Mouse (Mus musculus): Measurements from ENCODE around the gene 1700001O22Rik.

The 1700001O22Rik gene

DNA sequence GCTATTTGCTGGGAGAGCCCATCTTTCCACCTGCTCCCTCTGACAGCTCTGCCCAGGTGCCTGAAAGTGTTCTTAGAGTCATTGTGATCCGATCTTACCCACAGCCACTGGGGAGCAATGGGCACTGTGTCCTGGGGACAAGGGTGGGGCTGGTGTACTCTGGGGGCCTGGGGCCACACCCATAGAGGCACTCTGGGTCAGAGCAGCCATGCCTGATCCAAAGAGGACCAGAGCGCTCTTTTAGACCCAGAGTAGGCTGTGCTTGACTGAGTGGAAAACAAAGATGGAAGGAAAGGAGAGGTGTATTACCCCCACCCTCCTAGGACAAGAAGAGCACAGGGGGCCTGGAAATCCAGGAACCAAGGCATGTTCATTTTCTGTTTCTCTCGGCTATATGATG is at the start of gene 1700001O22Rik:
Gene 1700001O22Rik, minus strand, starts transcription at position 58 of the 400 bp plus-strand sequence.
- DNase-seq (ENCODE audit: low spot score in 2 of 2), result no peak

DNA sequence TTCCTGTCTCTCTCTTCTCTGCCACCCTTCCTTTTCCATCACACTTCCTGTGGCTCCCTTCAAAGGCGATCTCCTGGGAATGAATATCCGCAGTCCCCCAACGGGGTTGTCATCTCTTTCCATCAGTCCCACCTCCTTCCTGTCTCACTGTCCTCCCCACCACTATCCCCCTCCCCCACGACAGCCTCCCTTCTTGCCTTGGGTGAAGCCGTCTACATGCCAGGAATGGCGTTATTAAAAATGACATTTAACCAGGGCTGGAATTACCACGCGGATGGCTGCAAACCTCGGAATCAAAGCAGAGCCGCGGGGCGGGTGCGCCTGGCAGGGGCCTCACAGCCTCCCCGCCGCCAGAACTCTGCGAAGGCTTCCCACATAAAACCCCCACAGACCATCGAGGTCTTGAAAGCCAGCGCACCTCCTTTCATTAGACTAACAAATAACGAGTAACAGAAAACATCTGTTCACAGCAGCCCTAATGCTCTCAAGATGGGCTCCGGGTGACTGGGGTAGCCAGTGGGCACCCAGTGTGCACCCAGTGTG is 49.4 kb upstream of the 1700001O22Rik start:
- DNase-seq (ENCODE audit: low spot score in 2 of 2), result no peak

DNA sequence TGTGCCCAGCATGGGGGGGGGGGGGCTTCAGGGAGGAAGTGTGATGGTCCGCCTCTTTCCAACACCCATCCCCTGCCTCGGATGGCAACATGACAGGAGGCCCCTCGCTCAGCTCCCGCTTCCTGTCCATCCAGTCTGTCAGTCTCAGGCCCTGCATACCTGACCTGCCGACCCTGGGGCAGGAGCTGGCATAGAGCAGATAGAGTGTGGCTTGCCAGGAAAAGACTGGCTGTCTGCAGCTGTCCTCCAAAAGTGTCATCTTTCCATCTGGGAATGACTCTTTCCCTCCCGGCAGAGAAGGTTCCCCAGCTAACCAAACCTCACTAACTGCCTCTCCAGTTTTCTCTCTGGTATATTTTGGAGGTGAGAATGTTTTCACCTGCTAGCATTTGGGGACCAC is 47.1 kb upstream of the 1700001O22Rik start:
- no peak for DNase-seq (ENCODE audit: low spot score in 2 of 2)

DNA sequence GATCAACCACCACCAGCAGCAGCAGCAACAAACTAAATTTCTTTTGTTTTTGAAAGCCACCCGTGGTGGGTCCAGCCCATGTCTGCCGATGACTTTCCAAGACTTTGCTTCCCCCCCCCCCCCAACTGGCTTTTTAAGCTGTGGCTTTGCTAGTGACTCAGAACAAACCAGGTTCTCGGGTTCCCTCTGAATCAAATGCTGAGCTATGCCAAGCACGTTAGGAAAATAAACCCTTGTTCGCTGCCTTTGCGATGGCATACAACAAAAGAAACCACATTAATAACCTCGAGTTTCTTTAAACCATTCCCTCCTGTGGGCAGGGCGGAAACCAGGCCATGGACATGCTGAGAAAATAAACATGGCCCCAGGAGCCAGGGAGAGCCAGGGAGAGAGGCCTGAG is 44.7 kb upstream of the 1700001O22Rik start:
- DNase-seq (ENCODE audit: low spot score in 2 of 2), result no peak

DNA sequence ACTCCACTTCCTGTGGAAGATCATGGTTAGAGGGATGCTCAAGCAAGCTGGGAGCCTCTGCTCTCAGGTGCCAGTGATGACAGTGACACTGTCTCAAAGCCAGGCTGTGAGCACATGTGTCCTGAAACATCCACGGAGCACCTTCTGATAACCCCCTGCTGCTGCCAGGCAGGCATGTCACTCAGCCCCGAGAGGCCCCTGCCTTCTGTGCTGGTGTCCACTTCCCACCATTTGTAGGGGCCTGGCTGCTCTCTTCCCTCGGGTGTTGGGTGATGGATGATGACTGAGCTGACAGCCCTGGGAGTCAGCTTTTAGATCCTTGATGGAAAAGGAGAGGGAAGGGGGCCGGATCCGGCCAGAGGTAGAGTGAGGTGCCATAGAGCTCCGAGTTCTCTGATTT is 43.3 kb upstream of the 1700001O22Rik start:
- DNase-seq (ENCODE audit: low spot score in 2 of 2), result no peak

DNA sequence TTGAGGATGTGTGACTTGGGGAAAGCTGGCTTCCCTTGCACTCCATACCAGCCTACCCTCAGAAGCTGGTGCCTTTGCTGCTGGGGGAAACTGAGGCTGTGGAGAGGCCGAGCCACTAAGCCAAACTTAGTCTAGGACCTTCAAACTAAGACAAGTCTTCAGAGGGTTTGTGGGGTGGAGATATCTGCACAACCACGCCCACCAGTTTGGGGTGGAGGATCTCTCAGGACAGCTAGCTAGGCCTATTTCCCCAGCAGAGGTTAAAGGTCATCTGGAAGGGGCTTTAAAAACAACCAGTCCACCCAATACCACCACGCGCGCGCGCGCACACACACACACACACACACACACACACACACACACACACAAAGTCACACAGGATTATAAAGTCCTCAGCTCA is 42.8 kb upstream of the 1700001O22Rik start:
- no peak for DNase-seq (ENCODE audit: low spot score in 2 of 2)

DNA sequence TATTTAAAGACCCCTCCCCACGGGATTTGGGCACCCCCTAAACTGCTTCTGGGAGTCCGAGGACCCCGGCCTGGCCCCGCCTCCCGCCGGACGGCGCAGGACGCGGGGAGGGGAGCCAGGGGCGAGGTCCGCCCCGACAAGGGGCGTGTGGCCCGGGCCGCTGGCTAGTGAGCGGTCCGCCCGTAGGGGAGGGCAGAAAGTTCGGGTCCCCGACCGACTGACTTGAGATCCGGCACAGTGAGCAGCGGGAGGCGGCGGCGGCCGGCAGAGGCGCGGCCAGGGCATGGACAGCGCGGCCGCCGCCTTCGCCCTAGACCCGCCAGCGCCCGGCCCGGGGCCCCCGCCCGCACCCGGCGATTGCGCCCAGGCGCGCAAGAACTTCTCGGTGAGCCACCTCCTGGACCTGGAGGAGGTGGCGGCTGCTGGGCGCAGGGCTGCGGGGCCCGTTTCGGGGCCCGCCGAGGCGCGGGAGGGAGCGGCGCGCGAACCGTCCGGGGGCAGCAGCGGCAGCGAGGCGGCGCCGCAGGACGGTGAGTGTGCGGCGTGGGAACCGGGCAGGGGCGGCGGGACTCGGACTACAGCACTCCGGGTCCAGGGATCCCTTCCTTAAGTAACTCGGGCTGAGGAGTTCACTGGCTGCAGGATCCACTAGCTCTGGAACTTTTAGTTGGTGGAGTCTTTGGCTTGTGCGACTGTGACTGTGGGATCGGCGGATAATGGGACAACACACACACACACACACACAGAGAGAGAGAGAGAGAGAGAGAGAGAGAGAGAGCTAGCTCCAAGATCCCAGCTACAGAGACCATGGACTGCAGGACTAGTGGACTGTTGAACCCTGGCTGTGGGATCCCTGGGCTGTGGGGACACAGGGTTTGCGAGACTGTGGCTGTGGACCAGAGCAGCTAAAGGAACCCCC is 42.0 kb upstream of the 1700001O22Rik start:
- DNase-seq (ENCODE audit: low spot score in 2 of 2), result no peak

DNA sequence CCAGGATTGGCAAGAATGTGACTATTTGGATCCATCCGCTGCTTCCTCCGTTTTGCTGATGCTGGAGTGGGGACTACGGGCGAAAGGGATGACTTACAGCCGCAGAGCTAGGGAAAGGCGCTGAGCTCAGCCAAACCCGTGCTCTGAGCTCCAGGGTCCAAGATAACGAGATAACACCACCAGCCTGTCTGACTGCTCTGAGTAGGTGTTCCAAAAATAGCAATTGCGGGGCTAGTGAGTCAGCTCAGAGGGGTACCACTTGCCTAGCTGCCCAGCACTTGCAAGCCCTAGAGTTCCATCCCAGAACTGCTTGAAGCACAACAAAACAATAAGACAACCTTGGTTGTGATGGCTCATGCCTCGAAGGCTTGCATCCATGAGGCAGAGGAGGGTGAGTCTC is 39.2 kb upstream of the 1700001O22Rik start:
- DNase-seq (ENCODE audit: low spot score in 2 of 2), result no peak

DNA sequence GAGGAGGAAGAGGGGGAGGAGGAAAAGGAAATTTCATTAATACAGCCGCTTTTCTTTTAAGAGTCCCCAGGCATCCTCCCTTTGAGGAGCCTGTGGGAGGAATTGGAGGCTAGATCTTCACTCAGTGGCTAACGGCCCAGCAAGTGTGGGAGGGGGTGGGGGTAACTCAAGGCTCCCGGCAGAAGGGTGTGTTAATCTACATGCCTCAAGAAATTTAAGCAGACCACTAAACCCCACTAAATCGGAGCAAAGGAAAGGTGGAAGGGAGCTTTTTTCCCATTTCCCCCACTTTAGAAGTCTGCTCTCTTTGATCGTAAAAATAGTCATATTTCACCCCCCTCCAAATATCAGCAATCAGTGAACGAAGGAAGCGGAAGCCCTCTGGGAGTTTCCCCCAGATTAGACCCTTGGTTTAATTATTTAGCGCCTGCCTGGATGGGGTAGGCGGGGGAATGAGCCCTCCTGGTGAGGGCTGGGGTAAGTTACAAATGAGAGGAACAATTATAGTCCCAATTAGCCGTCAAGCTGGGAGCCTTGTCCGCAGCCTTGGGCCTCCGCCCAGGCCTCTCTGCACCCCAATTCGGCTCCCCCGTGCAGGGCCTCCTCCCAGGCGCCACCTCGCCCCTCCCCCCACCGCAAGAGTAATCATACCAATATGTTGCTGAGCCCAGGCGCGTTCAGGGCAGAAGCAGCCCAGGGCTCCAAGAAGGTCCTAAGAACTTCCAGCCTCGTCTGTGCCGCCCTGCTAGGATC is 33.0 kb upstream of the 1700001O22Rik start:
- DNase-seq (ENCODE audit: low spot score in 2 of 2), result no peak

DNA sequence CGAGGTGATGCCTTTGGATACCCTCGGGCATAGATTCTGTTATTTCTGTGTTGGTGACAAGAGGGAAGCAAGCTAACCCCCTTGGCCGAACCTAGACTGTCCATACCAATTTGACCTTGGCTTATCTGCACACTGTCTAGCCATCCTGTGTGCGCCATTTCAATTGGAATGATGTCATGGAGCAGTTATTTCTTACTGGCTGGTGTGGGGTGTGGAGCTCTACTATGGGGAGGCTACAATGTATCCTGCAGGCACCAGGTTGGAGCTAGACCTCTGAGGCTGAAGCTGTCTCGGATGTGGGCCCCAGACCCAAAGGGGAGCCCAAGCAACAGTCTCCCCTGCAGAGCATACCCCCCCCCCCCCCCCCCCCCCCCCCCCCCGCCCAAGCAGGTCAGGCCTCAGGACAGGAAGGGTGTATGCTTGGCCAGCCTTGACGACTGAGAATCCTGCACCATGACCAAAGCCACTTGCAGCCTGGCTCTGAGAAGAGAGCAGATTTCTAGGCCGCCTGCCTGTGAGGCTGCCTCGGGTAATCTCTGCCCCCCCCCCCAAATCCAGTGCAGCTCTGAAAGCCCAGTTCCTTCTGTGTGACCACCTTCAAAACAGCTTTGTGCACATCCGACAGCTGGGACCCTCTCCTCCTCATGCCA is 31.0 kb upstream of the 1700001O22Rik start, which contains the start of gene Prrx2:
Gene Prrx2, plus strand, starts transcription at position 600 of the 650 bp plus-strand sequence.
- no peak for DNase-seq (ENCODE audit: low spot score in 2 of 2)

DNA sequence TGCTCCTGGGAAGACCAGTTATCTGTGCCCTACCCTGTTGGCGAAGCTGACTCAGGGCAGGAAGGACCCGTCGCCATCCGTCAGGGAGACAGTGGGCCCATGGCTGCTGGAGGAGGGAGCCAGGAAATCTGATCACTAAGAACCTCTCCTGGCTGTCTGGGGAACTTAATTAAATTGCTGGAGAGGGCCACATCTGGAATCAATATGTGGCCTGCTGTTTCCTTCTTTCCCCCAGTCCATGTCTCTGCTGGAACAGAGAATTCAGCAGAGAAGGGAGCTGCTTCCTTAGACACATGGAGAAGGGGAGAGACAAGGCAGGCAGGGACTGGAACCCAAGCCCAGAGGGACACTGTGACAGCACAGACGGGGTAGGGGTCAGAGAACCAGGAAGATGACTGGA is 30.2 kb upstream of the 1700001O22Rik start:
- no peak for DNase-seq (ENCODE audit: low spot score in 2 of 2)

DNA sequence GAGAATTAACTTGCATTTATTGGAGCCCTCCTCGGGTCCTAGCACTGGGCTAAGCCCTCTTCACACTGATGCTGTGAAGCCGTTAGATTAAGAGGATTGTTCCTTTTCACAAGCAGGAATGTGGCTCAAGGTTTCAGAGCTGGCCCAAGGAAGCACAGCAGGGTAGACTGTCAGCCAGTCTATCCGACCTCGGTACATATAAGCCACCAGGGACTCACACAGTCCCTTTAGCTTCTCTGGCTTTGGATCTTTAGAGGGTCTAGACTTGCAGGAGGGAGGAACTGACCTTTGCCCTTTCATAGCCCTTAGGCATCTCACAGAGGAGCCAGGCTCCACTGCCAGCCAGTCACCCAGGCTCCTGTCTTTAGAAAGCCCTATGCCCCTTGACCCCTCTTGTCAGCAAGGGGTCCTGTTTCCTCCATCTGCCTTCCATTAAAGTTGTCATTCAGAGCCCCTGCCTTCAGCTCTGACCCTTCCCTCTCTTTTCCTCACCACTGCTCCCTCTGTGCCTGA is 26.9 kb upstream of the 1700001O22Rik start, which contains the start of gene Asb6:
Gene Asb6, minus strand, starts transcription at position 51 of the 513 bp plus-strand sequence.
- DNase-seq (ENCODE audit: low spot score in 2 of 2), result no peak

DNA sequence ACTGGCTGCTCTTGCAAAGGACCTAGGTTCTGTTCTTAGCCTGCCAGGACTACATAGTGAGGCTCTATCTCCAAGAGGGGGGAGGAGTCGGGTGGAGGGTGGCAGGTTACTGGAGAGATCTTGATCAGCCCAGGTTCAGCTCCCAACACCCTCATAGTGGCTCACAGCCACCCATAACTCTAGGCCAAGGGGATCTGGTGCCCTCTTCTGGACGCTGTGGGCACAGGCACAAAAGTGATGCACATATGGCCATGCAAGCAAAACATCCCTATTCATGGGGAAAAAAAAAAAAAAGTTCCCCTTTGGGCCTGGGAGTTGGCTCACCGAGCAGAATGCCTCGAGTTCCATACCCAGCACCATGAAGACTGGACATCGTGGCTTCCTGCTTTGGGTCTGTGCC is 25.9 kb upstream of the 1700001O22Rik start:
- no peak for DNase-seq (ENCODE audit: low spot score in 2 of 2)

DNA sequence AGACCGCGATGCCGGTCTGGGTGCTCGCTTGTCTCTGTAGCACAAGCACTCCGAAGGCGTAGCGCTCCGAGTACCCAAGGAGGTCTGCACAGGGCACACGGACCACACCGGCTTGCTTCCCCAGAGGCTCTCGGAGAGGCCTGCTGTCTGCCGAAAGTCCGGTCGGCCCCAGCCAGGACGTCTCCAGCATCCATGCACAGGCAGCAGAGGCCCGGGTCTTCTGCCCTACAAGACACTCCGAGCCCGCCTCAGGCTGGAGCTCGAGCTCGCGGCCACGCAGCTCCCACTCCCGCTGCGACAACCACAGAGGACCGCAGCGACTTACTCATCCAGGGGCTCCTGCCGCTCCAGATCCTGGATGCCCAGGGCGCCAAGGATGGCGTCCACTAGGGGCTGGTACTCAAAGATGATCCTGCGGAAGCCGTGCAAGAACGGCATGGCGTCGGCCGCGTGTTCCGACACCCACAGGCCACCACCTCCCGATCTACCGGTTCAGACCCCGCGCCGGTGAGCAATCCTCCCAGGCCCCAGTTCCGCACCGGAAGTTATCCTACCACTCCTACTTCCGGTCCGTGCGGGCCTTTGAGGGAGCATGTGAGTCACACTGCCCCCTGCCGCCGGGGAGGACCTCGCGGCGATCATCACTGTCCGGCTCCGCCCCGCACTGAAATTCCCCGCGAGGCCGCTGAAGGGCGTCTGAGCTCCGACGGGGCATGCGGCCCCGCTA is 24.5 kb upstream of the 1700001O22Rik start:
- peak; percentile 85 to 91 for DNase-seq (ENCODE audit: low spot score in 2 of 2)

DNA sequence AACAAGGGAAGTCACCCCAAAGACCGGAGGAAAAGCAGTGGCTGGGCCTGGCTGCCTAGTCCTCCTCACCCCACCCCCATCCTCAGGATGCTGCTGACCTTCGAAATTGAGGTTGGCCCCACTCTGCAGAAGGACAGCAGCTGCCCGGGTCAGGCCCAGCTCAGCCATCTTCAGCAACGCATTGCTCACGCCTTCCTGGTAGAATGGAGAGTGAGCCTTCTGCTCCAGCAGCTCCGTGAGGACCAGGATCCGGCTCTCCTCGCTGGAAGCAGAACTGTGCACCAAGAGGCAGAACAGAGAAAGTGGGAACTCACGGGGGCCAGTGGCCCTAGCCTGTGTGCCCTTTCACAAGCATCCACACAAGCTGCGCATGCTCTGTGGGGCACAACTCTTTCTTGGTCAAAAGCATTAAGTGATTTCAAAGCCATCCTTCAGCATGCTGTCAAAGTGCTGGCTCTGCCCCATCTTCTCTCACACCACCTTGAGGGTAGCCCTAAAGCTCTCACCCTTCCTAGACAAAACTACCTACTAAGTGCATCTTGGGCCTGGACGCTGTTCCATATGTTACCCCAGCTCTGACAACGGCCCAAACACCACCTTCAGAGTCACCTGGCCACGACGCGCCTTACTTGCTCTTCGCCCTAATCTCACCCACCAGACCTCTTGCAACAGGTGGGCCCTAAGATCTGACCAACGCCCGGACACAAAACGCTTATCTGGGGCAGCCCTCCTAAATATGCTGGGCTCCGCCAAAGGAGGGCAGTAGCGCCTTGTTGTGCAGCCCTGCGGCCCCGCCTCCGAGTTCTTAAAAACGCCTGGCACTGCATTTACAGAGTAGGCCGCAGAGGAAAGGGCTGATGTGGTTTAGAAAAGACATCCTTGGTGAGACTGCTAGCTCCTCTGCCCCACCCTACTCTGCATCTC is 23.6 kb upstream of the 1700001O22Rik start:
- peak in 1 of 2 experiments; percentile 31 for DNase-seq (ENCODE audit: low spot score in 2 of 2)

DNA sequence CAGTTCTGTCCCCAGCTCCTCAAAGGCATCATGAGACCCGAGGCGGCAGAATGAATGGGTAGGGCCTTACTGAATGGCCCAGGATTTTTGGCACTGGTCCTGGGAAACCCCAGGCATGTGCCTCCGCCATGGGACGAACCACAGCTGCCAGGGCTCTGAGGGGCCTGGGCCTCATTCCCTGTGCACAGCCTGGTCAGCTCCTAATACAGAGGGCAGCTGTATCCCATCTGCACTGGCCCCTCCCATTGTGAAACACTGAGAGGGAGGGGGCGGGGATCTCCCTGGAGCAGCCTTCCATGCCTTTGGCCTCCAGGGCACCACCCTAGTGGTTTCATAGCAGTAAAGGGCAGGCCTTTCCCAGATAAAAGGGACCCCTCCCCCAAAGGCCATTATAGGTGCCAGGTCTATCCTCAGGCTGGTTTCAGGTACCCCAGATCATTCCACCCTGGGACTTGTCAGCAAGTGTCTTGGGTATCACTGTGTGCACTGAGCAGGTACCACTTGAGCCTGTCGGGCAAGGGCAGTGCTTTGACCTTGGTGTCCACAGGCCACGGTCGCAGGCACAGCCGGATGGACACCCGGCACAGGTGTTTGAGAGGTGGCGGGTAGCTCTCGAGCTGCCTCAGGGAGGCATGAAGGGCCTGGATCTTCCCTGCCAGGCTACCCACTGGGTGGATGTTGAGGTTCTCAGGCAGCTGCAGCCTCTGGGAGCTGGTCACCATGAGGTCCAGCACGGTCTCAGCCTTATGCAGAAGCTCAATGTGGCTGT is 20.1 kb upstream of the 1700001O22Rik start:
- DNase-seq (ENCODE audit: low spot score in 2 of 2), result peak; percentile 48 to 55

DNA sequence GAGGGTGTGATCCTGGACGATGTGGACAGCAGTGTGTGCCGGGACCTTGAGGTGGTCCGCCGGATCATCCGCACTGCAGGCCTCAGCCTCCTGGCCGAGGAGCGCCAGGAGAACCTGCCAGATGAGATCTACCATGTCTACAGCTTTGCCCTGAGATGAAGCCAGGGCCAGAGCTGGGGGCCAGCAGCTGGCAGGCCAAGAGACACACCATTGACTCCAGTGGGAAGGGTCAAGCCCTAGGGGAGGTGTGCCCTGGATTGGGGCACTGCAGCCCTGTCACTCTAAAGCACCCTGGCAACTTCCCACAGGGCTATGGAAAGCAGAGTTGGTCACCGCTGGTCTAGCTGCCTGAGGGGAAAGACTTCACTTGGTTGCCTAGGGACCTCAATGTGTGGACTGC is 19.0 kb upstream of the 1700001O22Rik start:
- DNase-seq (ENCODE audit: low spot score in 2 of 2), result no peak

DNA sequence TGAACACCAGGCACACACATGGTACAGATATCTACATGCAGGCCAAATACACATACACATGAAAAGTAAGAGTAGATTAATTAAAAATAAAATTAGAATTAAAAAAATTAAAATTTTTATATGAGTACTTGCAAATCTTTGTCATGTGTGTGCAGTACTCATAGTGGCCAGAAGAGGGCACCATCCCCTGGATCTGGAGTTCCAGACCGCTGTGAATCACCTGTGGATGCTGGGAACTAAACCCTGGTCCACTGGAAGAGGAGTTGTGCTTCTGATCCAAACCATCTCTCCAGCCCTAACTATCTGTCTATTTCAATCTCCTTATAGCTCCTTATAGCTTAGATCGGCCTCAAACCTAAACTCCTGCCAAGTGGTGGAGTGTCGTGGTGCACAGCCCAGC is 17.6 kb upstream of the 1700001O22Rik start:
- DNase-seq (ENCODE audit: low spot score in 2 of 2), result no peak

DNA sequence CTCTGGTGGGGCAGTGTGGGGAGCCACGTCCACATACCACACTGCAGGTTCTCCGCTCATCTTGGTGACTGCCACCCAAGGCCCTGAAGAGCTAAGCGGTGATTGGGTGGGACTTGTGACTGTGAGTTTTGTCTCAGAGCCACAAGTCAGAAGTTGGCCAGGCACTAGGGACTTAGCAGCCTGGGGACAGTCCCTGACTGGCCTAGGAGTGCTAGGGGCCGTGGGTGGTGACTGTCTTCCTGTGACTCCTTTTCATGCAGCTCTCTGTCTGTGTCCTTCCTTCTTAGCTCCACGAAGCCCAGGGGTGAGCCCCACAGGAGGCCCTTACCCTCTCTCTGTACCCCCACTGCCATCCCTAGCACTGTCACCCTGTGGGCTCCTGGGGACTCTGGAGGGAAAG is 16.4 kb upstream of the 1700001O22Rik start:
- no peak for DNase-seq (ENCODE audit: low spot score in 2 of 2)
